Mouse (Mus musculus): ENCODE results near the gene Ppil1.
"Not testable (repeated sequence)": the region's sequence is repeated elsewhere in the genome, so short reads cannot be mapped to it uniquely, and the experiment has no call there.

Gene Ppil1

DNA sequence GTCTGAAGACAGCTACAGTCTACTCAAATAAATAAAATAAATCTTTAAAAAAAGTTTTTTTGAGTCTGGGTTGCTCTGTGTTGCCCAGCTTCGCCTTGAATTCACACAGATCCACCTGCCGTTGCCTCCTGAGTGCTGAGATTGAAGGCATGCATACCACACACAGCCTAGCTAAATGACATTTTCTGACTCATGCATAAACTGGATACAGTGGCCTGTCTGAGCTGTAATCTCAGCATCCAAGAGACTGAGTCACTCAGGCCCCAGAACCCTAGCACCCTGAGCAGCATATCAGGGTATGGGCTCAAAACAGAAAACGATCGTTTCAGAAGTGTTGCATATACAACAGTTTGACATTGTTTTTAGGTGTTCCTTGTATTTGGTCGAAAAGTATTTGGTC lies 17.6 kb upstream of the Ppil1 start:
- DNase-seq (ENCODE audit: low read depth), result no peak

GRCm38 (mm10) chr17:29280422-29280821 lies 16.4 kb upstream of the Ppil1 start:
- DNase-seq (ENCODE audit: low read depth), result no peak

DNA sequence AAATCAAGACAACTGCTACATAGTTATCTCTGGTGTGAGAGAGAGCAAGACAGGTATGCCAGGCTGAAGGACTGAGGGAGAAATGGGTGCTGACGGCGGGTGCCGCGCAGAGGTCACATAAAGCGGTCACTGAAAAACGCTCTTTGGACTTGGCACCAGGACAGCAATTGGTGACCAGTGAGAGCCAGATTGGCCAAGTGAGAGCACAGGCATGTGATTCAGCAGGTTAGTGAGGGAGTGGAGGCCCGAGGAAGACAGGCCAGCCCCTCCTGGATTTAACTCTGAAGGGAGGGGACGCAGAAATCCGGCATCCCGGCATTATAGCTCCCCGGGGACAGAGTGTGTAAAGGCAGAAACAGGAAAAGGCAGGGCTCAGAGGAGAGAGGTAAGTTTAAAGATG lies 9.9 kb upstream of the Ppil1 start:
- no peak for DNase-seq (ENCODE audit: low read depth)

- no peak for DNase-seq (ENCODE audit: low read depth)
Observed at GRCm38 (mm10) chr17:29273156-29273555, 9.2 kb upstream of the Ppil1 start.

DNA sequence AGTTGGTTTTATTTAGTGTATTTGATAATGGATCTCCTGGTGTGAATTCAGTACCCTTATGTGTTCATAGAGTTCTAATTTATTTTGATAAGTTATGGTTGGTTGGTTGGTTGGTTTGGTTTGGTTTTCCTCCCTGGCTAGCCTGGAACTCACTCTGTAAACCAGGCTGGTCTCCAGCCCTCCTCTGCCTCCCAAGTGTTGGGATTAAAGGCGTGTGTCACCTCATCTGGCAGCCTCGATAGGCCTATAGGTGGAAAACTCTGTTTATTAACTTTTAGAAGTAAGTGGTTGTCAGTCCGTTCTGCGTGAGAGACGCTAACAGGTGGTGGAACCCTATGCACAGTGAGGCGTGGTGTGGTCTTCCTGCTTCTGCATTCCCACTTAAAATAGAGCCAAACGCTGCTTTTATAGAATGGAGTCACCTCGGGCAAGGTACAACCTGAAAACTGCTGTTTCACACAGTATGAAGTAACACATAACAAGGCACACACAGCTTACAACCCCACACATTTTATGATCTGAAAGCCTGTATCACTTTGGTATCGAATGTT lies 6.2 kb upstream of the Ppil1 start:
- no peak for DNase-seq (ENCODE audit: low read depth)

GRCm38 (mm10) chr17:29269349-29269706 lies 5.3 kb upstream of the Ppil1 start:
- DNase-seq (ENCODE audit: low read depth), result no peak

GRCm38 (mm10) chr17:29268682-29269348 lies 4.8 kb upstream of the Ppil1 start, which contains the start of gene BC004004:
BC004004 (plus strand) TSS chr17:29268788.
- DNase-seq (ENCODE audit: low read depth), result peak; percentile 94

- DNase-seq (ENCODE audit: low read depth), result no peak
Observed at GRCm38 (mm10) chr17:29267931-29268681, 4.1 kb upstream of the Ppil1 start.

DNA sequence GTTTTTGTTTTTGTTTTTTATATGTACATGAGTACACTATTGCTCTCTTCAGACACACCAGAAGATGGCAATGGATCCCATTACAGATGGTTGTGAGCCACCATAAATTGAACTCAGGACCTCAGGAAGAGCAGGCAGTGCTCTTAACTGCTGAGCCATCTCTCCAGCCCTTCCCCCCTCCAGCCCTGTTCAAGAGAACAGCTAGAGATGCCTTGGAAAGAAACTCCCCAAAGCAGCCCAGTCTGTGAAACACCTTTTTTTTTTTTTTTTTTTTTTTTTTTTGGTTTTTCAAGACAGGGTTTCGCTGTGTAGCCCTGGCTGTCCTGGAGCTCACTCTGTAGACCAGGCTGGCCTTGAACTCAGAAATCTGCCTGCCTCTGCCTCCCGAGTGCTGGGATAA lies 3.1 kb upstream of the Ppil1 start:
- DNase-seq (ENCODE audit: low read depth), result not testable (repeated sequence)

DNA sequence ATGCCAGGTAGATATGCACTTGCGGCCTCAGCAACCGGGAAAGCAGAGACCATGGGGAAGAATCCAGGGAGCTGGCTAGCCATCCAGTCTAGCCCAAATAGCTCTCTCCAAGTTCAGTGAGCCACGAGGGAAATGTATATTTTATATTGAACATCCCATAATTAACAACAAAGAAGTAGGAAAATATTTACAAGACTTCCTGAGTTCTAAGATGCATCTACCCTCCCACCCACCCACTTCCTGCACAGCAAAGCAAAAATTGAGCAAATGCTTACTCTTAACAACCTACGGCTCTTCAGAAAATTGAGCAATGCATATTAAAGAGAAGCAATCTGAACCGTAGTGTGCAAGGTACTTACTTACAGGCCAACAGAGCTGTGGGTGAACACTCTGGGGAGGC lies 774 bp upstream of the Ppil1 start:
- DNase-seq (ENCODE audit: low read depth), result no peak

- DNase-seq (ENCODE audit: low read depth), result no peak
Observed at GRCm38 (mm10) chr17:29263417-29263816, 569 bp downstream of the Ppil1 start.

- DNase-seq (ENCODE audit: low read depth), result no peak
Observed at GRCm38 (mm10) chr17:29262259-29262649, 1.7 kb downstream of the Ppil1 start.

- DNase-seq (ENCODE audit: low read depth), result no peak
Observed at GRCm38 (mm10) chr17:29261603-29262258, 2.3 kb downstream of the Ppil1 start.

DNA sequence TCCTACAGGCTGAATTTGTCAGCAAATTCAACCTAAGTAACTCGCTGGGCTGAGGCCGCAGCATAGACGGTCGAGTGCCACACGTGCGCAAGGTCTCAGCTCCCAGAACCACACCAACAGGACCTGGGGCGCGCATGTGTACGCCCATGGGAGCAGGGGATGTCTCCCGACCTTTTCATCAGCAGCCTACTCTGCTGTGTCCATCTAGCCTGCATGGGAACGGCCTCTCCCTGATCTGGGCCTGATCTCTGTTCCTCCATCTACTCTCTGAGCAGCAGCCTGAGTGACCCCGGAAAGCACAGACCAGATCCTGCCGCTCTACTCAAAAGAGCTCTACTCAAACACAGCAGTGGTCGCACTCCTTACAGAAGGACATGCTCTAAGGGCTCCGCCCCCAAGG lies 3.5 kb downstream of the Ppil1 start:
- no peak for DNase-seq (ENCODE audit: low read depth)

DNA sequence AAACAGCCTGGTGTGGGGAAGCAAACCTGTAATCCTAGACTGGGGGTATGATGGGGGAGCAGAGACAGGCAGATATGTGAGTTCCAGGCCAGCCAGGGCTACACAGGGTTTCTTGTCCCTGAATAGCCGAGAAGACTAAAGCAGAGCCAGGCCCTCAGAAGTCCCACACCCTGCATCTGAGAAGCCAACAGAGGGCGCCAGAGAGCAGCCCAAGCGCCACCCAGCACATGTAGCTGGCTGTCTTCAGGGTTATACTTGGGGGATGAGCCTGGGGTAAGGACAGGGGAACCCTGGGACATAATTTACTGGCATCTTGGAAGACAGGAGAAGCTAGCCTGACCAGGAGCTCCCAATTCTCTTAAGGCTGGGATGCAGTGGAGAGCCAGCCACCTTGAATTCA lies 4.5 kb downstream of the Ppil1 start:
- DNase-seq (ENCODE audit: low read depth), result peak; percentile 78

GRCm38 (mm10) chr17:29258921-29259320 lies 5.1 kb downstream of the Ppil1 start:
- no peak for DNase-seq (ENCODE audit: low read depth)

GRCm38 (mm10) chr17:29258025-29258558 lies 5.9 kb downstream of the Ppil1 start:
- DNase-seq (ENCODE audit: low read depth), result no peak

- no peak for DNase-seq (ENCODE audit: low read depth)
Observed at GRCm38 (mm10) chr17:29257001-29257511, 6.9 kb downstream of the Ppil1 start.

GRCm38 (mm10) chr17:29256507-29256906 lies 7.5 kb downstream of the Ppil1 start:
- no peak for DNase-seq (ENCODE audit: low read depth)

DNA sequence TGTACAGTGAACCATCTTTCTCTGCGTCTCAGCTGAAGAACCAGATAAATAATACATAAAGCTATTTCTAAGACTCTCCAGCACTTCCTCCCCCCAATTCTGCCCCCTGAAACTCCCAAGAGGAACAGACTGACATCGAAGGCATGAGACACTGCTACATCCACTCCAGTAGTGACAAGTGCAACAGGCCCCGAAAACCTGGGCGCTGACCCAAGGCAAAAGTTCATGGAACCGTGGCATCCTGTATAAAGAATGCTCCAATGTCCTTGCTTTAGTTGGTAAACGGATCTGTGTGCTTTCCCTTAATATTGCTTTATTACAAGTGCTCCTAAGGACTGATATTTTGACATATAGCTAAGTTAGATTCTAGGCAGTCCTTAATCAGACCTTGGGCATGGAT lies 9.2 kb downstream of the Ppil1 start:
- DNase-seq (ENCODE audit: low read depth), result not testable (repeated sequence)

DNA sequence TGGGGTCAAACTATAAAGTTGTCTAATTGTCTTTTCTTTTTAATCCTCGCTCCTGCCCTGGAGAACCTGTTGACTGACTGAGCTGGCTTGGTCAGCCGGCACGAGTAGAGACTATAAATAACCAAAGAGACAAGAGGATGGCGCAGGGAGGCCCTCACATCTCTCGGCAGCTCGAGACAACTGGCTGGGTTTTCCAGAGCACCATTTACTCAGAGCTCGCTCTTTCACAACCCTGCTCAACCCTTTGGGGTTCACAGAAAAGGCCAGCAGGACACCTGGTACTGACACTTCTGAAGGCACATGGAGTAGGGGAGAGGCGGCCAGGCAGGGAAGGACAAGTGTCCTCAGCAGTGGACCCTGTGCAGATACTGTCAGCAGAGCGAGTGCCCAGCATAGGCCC lies 10.3 kb downstream of the Ppil1 start:
- no peak for DNase-seq (ENCODE audit: low read depth)

- no peak for DNase-seq (ENCODE audit: low read depth)
Observed at GRCm38 (mm10) chr17:29253236-29253635, 10.8 kb downstream of the Ppil1 start.
